Mouse (Mus musculus) spleen, postnatal 10 days (tissue): ENCODE data around the gene Slco1a4.
"Not testable (repeated sequence)": the region's sequence is repeated elsewhere in the genome, so short reads cannot be mapped to it uniquely, and the experiment has no call there.

ENCODE experiments used
- DNase-seq, 2 experiments: peaks; one replicate each; pipeline ENCODE4 v3.0.0; 2021 to 2022; ENCODE audit warnings: low spot score in 2 of 2

Slco1a4 gene

GRCm38 (mm10) chr6:141856085-141856484, at the start of gene Slco1a4:
Gene Slco1a4, minus strand, starts transcription at chr6:141856199.
- DNase-seq = no peak

- DNase-seq = no peak
Measured at GRCm38 (mm10) chr6:141898197-141898596, 42.2 kb upstream of the Slco1a4 start.

GRCm38 (mm10) chr6:141889723-141890122, 33.7 kb upstream of the Slco1a4 start:
- no peak for DNase-seq

GRCm38 (mm10) chr6:141888248-141888647, 32.2 kb upstream of the Slco1a4 start:
- no peak for DNase-seq

- no peak for DNase-seq
Measured at GRCm38 (mm10) chr6:141882581-141882980, 26.6 kb upstream of the Slco1a4 start.

- not testable (repeated sequence) for DNase-seq
Measured at GRCm38 (mm10) chr6:141875742-141876141, 19.7 kb upstream of the Slco1a4 start.

- DNase-seq = no peak
Measured at GRCm38 (mm10) chr6:141871711-141872110, 15.7 kb upstream of the Slco1a4 start.

- DNase-seq = no peak
Measured at GRCm38 (mm10) chr6:141868735-141869134, 12.7 kb upstream of the Slco1a4 start.

GRCm38 (mm10) chr6:141866026-141866425, 10.0 kb upstream of the Slco1a4 start:
- no peak for DNase-seq

GRCm38 (mm10) chr6:141857735-141858531, 1.9 kb upstream of the Slco1a4 start:
- no peak for DNase-seq

GRCm38 (mm10) chr6:141853616-141854015, 2.4 kb downstream of the Slco1a4 start:
- no peak for DNase-seq

GRCm38 (mm10) chr6:141849051-141849450, 6.9 kb downstream of the Slco1a4 start:
- no peak for DNase-seq

- no peak for DNase-seq
Measured at GRCm38 (mm10) chr6:141797837-141798236, 58.2 kb downstream of the Slco1a4 start.

- no peak for DNase-seq
Measured at GRCm38 (mm10) chr6:141774476-141774875, 81.5 kb downstream of the Slco1a4 start.

- no peak for DNase-seq
Measured at GRCm38 (mm10) chr6:141773710-141774109, 82.3 kb downstream of the Slco1a4 start, which contains the start of gene Gm5724. Gene Gm5724, minus strand, starts transcription at chr6:141773810.
